11 mouse cellular contexts compared by ENCODE assay signal in the genomic region with DNA sequence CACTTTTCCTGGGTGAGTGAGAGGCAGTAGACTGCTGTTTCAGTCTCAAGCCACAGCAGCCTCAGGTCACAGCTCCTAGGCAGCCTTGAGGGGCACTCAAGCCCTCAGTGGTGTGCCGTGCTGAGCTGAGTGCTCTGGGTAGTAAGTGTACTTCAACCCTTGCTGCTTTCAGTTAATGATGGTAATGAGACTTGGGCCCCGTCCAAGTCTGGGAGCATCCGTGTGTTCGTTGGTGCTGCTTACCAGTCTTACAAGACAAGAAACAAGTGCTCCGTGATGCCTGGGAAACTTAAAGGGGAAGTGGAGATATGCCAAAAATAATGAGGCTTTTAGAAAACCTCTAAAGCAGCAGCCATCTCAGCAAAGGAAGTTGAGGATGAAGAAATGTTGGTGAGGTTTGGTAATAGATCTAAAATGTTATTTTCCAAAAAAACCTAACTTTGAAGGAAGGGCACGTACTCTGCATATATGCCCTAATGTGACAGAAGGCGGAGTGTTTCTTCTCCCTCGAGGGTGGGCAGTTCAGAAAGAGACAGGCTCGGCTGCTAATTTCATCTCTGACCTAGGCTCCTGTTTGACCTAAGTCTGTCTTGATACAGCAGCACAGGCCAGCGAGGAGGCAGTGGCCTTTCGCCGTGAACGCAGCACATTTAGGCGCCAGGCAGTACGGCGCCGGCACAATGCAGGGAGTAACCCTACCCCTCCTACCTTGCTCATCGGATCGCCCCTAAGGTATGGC.
DNase-seq lines count a peak whose midpoint lies in the region; ATAC-seq and TF ChIP-seq lines count a peak whose summit lies in the region.
"Had no signal": no experiment of that assay in that cellular context is flagged by ENCODE, and none has a peak within 500 bp of the region (broad histone marks: within the 10 kb centered on the region; RNA-seq: fewer than 3 reads in every experiment).

No protein-coding gene starts in this region.

- WGBS in bone marrow, adult 2 months, result 34% methylated on average over 19 of the region's 19 CpGs
- 55% methylated on average over 19 of the region's 19 CpGs for WGBS in intestine, embryonic 15.5 days

- H3K27me3 ChIP-seq in intestine, embryonic 15.5 days (replicated peaks), result no peaks in the 10 kb centered on the region

- H3K9me3 ChIP-seq in intestine, embryonic 15.5 days, result no peaks in the 10 kb centered on the region
- H3K9me3 ChIP-seq: G1E had no signal

- H3K4me3 ChIP-seq in bone marrow, adult 2 months (replicated peaks; ENCODE audit: control insufficient read depth, low read depth, low read length), result peak overlapping the region; percentile 31
- H3K4me3 ChIP-seq in intestine, embryonic 15.5 days (replicated peaks), result no peak overlapping the region

- peak; percentile 84 for ATAC-seq in intestine, embryonic 15.5 days
- ATAC-seq in megakaryocyte, adult 5-6 weeks (ENCODE audit: poor library complexity, severe bottlenecking), result peak; percentile 92

- no peak overlapping the region for H3K4me2 ChIP-seq in intestine, embryonic 15.5 days (replicated peaks)

- TF ChIP-seq CTCF in bone marrow, adult 2 months (IDR thresholded peaks at IDR 0.05; ENCODE audit: control insufficient read depth, insufficient read depth, low read length), result no peak

- peak overlapping the region; percentile 82 for H3K27ac ChIP-seq in bone marrow, adult 2 months (ENCODE audit: control insufficient read depth, insufficient read depth, low read depth, low read length, poor library complexity)
- H3K27ac ChIP-seq in intestine, embryonic 15.5 days, result peak overlapping the region; percentile 42; the same call in 1 of the 2 replicates

- 0 out of 2 replicates have a peak overlapping the region, but pooled peaks have one; percentile 10 for H3K9ac ChIP-seq in intestine, embryonic 15.5 days

- peaks cover 2% of the 10 kb centered on the region for H3K4me1 ChIP-seq in bone marrow, adult 2 months (ENCODE audit: control insufficient read depth, insufficient read depth, low read length)
- H3K4me1 ChIP-seq in intestine, embryonic 15.5 days (replicated peaks), result peaks cover 7% of the 10 kb centered on the region

- peak; percentile 41 for DNase-seq in layer of hippocampus, adult 11-12 months (ENCODE audit: low spot score)
- no peak for DNase-seq in layer of hippocampus, adult 9-11 months
- DNase-seq in yolk sac, embryonic 10.5 days (ENCODE audit: low spot score), result no peak
- DNase-seq in urinary bladder, postnatal 10 days (ENCODE audit: low spot score), result no peak
- DNase-seq in spleen, adult 18-20 months, result no peak
- DNase-seq: right cerebral cortex, adult 18-20 months; thymus, postnatal 25 days had no signal

- TF ChIP-seq POLR2A in bone marrow, adult 2 months (IDR thresholded peaks at IDR 0.05; ENCODE audit: borderline replicate concordance, control insufficient read depth, low read depth, low read length), result no peak

- no peaks in the 10 kb centered on the region for H3K36me3 ChIP-seq in intestine, embryonic 15.5 days
- H3K36me3 ChIP-seq: G1E had no signal
